Comparison of ENCODE assay signal across 15 mouse cellular contexts in genomic region chr6:145592531-145592998, GRCm38 (mm10). TPM values are rescaled to one million over a fixed set of nuclear protein-coding genes. Genes with fewer than 3 reads are reported as not detected.
DNase-seq lines count a peak whose midpoint lies in the region; ATAC-seq lines count a peak whose summit lies in the region.
"Had no signal": no experiment of that assay in that cellular context is flagged by ENCODE, and none has a peak within 500 bp of the region (broad histone marks: within the 10 kb centered on the region; RNA-seq: fewer than 3 reads in every experiment).

No protein-coding gene starts in this region.

- H3K9me3 ChIP-seq in kidney, embryonic 15.5 days (replicated peaks), result no peaks in the 10 kb centered on the region
- no peaks in the 10 kb centered on the region for H3K9me3 ChIP-seq in forebrain, embryonic 16.5 days (ENCODE audit: control insufficient read depth, low read length)
- H3K9me3 ChIP-seq in midbrain, embryonic 12.5 days, result no peaks in the 10 kb centered on the region
- H3K9me3 ChIP-seq: neural tube, embryonic 12.5 days had no signal

- ATAC-seq in kidney, embryonic 15.5 days (replicated peaks; ENCODE audit: low FRiP score), result 0 out of 2 replicates have a peak, but pooled peaks have one; percentile 14
- ATAC-seq in forebrain, embryonic 16.5 days, result peak; percentile 59
- ATAC-seq in midbrain, embryonic 12.5 days (ENCODE audit: low FRiP score, low read depth), result no peak

- no peak overlapping the region for H3K4me2 ChIP-seq in kidney, embryonic 15.5 days
- H3K4me2 ChIP-seq in forebrain, embryonic 16.5 days (ENCODE audit: low read length), result no peak overlapping the region
- no peak overlapping the region for H3K4me2 ChIP-seq in midbrain, embryonic 12.5 days (replicated peaks)
- H3K4me2 ChIP-seq: neural tube, embryonic 12.5 days had no signal

- H3K36me3 ChIP-seq in kidney, embryonic 15.5 days, result no peaks in the 10 kb centered on the region
- no peaks in the 10 kb centered on the region for H3K36me3 ChIP-seq in forebrain, embryonic 16.5 days (ENCODE audit: control insufficient read depth, insufficient read depth)
- no peaks in the 10 kb centered on the region for H3K36me3 ChIP-seq in midbrain, embryonic 12.5 days
- H3K36me3 ChIP-seq: neural tube, embryonic 12.5 days had no signal

- peaks cover 39% of the 10 kb centered on the region for H3K4me1 ChIP-seq in kidney, embryonic 15.5 days
- H3K4me1 ChIP-seq in forebrain, embryonic 16.5 days (replicated peaks; ENCODE audit: control insufficient read depth, insufficient read depth, low read length), result peaks cover 22% of the 10 kb centered on the region
- peaks cover 8% of the 10 kb centered on the region for H3K4me1 ChIP-seq in midbrain, embryonic 12.5 days

- no peaks in the 10 kb centered on the region for H3K27me3 ChIP-seq in kidney, embryonic 15.5 days
- no peaks in the 10 kb centered on the region for H3K27me3 ChIP-seq in forebrain, embryonic 16.5 days (replicated peaks; ENCODE audit: control insufficient read depth, insufficient read depth, low read length)
- no peaks in the 10 kb centered on the region for H3K27me3 ChIP-seq in midbrain, embryonic 12.5 days
- H3K27me3 ChIP-seq: neural tube, embryonic 12.5 days had no signal

- no peak overlapping the region for H3K4me3 ChIP-seq in kidney, embryonic 15.5 days (replicated peaks)
- no peak overlapping the region for H3K4me3 ChIP-seq in forebrain, embryonic 16.5 days (replicated peaks; ENCODE audit: low read length)
- no peak overlapping the region for H3K4me3 ChIP-seq in midbrain, embryonic 12.5 days
- H3K4me3 ChIP-seq: neural tube, embryonic 12.5 days had no signal

- H3K9ac ChIP-seq in kidney, embryonic 15.5 days, result no peak overlapping the region
- H3K9ac ChIP-seq in forebrain, embryonic 16.5 days (replicated peaks; ENCODE audit: low read depth, low read length), result no peak overlapping the region
- H3K9ac ChIP-seq in midbrain, embryonic 12.5 days (replicated peaks), result no peak overlapping the region
- H3K9ac ChIP-seq: neural tube, embryonic 12.5 days had no signal

- 33% methylated on average over 8 of the region's 8 CpGs for WGBS in kidney, embryonic 15.5 days
- 33% methylated on average over 8 of the region's 8 CpGs for WGBS in forebrain, embryonic 16.5 days
- WGBS in midbrain, embryonic 12.5 days, result 51% methylated on average over 8 of the region's 8 CpGs

- intact Hi-C loops in gastrocnemius, postnatal 14 days (cut with DNase I; ENCODE audit: low total_unique reads), result no loop called here

- DNase-seq in cerebellum, postnatal 10 days, result peak; percentile 54 to 55
- DNase-seq in cerebellum, postnatal 25 days, result no peak
- DNase-seq in kidney, adult 8-10 months, result no peak
- DNase-seq in spleen, adult 12 weeks (ENCODE audit: low spot score), result no peak
- DNase-seq in gastrocnemius, postnatal 14 days, result no peak
- DNase-seq: adrenal gland, postnatal 10 days; cerebellum, adult 8-10 months; kidney, adult 2 months; spleen, adult 18-20 months had no signal

- H3K27ac ChIP-seq in kidney, embryonic 15.5 days, result peak overlapping the region; percentile 75
- H3K27ac ChIP-seq in forebrain, embryonic 16.5 days (ENCODE audit: low read length), result peak overlapping the region; percentile 29; the same call in 1 of the 2 replicates
- peak overlapping the region; percentile 15; the same call in 1 of the 2 replicates for H3K27ac ChIP-seq in midbrain, embryonic 12.5 days (replicated peaks)
- H3K27ac ChIP-seq: neural tube, embryonic 12.5 days had no signal

RNA-seq across cellular contexts. Expression of gene Lmntd1, which starts 21.6 kb away (rescaled TPM):
- 1.8 and 2.4 TPM in 2 replicates for polyA plus RNA-seq in kidney, embryonic 15.5 days (2015; fragmentation: Nextera tagmentation; extraction: Ambion mirVana)
- 0.70 and 0.73 TPM in 2 replicates for polyA plus RNA-seq in forebrain, embryonic 16.5 days (2015; fragmentation: Nextera tagmentation; extraction: Ambion mirVana)
- polyA plus RNA-seq in midbrain, embryonic 12.5 days (2016; fragmentation: Nextera tagmentation; extraction: Ambion mirVana), result 0.43 and 0.46 TPM in 2 replicates
- under 1 TPM; 0.16 to 0.43 TPM for total RNA-seq in gastrocnemius, postnatal 14 days (2021)
- total RNA-seq: MEL had no signal

RNA-seq across cellular contexts. Expression of gene Tuba3b, which starts 23.0 kb away (rescaled TPM):
- not detected in 2 replicates for polyA plus RNA-seq in kidney, embryonic 15.5 days (2015; fragmentation: Nextera tagmentation; extraction: Ambion mirVana)
- polyA plus RNA-seq in forebrain, embryonic 16.5 days (2015; fragmentation: Nextera tagmentation; extraction: Ambion mirVana), result not detected in 2 replicates
- not detected in 2 replicates for polyA plus RNA-seq in midbrain, embryonic 12.5 days (2016; fragmentation: Nextera tagmentation; extraction: Ambion mirVana)
- not detected for total RNA-seq in gastrocnemius, postnatal 14 days (2021)
- total RNA-seq: adrenal gland, postnatal 10 days; left cerebral cortex, adult 18-20 months had no signal
- polyA plus RNA-seq: neural tube, embryonic 12.5 days had no signal

Comparison
In these comparisons a context has a peak if more than half of its experiments do, and no peak if none do; other contexts are left out.
1. DNase-seq: peak in cerebellum, postnatal 10 days (2 of 2); none in cerebellum, postnatal 25 days (0 of 2), kidney, adult 8-10 months (0 of 2), spleen, adult 12 weeks (single experiment) and gastrocnemius, postnatal 14 days (single experiment).
2. H3K27ac ChIP-seq: peak in every context shown above with its lines; median percentile 75 in kidney, embryonic 15.5 days; 29 in forebrain, embryonic 16.5 days; 15 in midbrain, embryonic 12.5 days.